Mouse (Mus musculus) thymus, adult 2 months (tissue): ENCODE data around the gene A4gnt.

Source experiments
- CTCF ChIP-seq: fragments of 200-500 bp; IDR thresholded peaks from 2 replicates; pipeline ENCODE4 v1.5.1; 2012; ENCODE audit warnings: mild to moderate bottlenecking, control low read depth, low read length, moderate library complexity, borderline replicate concordance; ENCODE audit not compliant: control insufficient read depth, poor library complexity, insufficient read depth; ENCODE audit errors: extremely low read depth
- POLR2A ChIP-seq: fragments of 200-500 bp; IDR thresholded peaks from 2 replicates; pipeline ENCODE4 v1.6.1; 2012; ENCODE audit warnings: mild to moderate bottlenecking, low read length, control low read depth, moderate library complexity; ENCODE audit not compliant: control insufficient read depth, poor library complexity, insufficient read depth; ENCODE audit errors: extremely low read depth

DNA sequence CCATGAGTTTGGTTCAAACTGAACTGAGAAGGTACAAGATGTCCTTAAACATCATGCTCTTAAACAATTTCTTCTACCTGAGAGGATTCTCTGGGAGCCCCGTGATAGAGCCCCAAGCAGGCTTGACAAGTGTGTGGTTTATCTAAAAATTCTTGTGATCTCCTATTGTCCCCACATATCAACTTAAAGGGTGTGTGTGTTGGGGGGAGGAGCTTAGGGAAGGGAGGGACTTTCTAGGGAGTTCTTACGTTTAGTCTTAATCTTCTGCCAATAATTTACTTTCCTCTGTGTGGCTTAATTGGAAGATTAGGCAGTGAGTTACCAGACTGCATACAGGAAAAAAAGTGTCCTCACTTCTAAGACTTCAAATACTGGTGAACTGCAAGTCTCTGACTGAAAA lies at the start of gene A4gnt:
- TF ChIP-seq POLR2A (no peak), CTCF (no peak)
